Mouse (Mus musculus): ENCODE data around the gene Fem1a.

- TF ChIP-seq CTCF (IDR thresholded peaks at IDR 0.05; ENCODE audit: borderline replicate concordance, extremely low read depth, insufficient read depth, insufficient read length) (no peak), POLR2A (IDR thresholded peaks at IDR 0.05; ENCODE audit: borderline replicate concordance, extremely low read depth, insufficient read depth, insufficient read length, poor library complexity, severe bottlenecking) (no peak)
These were observed 30.0 kb upstream of the Fem1a start for GRCm38 (mm10) chr17:56226566-56226965.

All from brain, embryonic 14.5 days (tissue).